Mouse (Mus musculus): ENCODE results near the gene Syngr2.
"Not testable (repeated sequence)": the region's sequence is repeated elsewhere in the genome, so short reads cannot be mapped to it uniquely, and the experiment has no call there.

Gene Syngr2

DNA sequence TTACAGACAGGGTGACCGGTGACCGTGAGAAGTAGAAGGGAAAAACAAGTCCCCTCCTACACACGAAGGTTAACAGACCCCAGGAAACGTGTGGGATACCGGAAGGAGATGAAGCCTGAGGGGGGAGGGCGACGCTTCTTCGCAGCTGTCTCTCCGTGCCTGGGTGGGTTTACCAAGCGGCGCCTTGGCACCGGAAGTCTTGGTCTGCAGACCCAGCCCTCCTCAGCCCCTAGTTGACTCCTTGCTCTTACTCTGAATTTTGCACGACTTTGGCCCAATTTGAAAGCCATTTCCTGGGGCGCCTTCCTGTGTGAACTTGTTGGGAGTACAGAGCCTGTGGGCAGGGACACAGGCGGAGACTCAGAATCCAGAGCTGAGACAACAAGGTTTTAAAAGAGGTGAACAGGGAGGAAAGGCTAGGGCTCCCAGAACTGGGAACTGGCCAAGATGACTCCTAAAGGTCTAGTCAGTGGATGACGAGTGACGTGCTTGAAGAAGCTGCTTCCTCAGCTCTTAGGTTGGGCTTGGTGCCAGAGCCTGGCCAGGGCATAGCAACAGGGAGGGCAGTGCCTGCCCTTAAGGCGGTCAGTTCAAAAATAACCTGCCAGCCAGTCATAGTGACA, 28.2 kb upstream of the Syngr2 start:
- DNase-seq (ENCODE audit: low spot score): no peak

- DNase-seq (ENCODE audit: low spot score): no peak
These were observed 27.3 kb upstream of the Syngr2 start, which contains the start of the genes Tmc8 and Tmc6 for GRCm38 (mm10) chr11:117781993-117782704. Gene Tmc8 (plus strand): TSS chr11:117782076. Gene Tmc6 (minus strand): TSS chr11:117782198.

DNA sequence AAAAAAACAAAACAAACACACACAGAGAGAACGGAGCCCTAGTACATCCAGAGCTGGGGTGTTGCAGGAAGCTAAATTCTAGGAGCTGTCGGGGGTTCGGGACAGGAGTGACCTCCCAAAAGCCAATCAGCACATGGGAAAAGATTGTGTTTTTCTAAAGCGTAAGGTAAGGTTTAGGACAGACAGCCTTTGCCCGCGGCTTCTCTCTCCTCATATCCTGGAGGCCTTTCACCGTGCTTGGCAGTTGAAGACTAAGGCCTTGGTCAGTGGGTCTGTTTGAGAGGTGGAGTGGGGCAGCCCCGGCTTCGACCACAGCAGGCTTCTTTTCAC, 26.8 kb upstream of the Syngr2 start:
- no peak for DNase-seq (ENCODE audit: low spot score)

GRCm38 (mm10) chr11:117783089-117783488, 26.4 kb upstream of the Syngr2 start:
- no peak for DNase-seq (ENCODE audit: low spot score)

DNA sequence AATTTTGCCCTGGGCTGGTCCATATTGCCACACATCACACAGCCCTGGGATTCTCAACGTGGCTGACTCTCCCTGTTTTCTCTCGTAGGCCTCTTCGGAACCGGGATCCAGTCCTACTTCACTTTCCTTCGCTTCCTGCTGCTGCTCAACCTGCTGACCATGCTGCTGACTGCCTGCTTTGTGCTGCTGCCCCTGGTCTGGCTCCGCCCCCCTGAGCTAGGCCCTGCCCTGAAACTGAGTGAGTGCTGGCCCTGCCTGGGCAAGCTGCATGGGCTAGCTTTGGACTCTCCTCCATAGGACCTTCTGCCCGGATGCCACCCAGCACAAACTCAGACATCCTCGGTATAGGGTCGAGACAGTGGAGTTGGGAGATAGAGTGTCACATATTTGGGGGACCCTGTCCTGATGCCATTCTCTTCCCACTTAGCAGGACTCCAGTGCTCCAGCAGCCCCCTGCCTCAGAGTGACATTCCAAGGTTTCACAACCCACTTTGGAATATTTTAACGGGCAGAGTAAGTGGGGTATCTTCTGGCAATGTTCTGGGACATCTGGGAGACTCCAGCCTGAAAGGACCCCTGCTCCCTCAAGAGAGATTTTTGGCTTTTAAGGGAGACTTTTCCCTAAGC, 25.7 kb upstream of the Syngr2 start:
- DNase-seq (ENCODE audit: low spot score): no peak

DNA sequence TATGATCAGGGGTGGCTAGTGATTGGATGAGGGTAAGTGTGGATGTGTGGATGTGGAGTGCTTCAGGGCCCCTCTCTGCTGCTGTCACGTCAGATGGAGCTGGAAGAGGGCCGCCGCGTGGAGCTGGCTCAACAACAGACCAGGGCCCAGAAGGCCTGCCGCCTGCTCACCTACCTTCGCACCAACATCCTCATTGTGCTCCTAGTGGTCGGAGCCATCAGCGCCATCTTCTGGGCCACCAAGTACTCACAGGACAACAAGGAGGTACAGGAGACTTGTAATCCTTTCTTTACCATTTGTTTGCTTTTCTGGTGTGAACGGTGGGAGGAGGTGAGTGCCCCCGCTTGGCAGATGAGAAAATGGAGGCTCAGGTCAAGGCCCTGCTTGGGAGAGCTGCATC, 23.2 kb upstream of the Syngr2 start:
- no peak for DNase-seq (ENCODE audit: low spot score)

DNA sequence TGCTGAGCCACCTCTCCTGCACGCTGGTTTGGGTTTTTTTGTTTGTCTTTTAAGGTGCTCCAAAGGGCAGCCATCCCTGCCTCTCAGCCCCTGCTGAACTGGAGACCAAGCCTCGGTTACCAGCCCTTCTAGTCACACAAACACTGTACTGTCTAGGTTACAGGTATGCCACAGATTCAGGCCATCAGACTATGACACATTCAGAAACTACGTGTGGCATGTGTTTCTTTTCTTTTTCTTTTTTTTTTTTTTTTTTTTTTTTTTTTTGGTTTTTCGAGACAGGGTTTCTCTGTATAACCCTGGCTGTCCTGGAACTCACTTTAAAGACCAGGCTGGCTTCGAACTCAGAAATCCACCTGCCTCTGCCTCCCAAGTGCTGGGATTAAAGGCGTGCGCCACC, 21.0 kb upstream of the Syngr2 start:
- DNase-seq (ENCODE audit: low spot score): not testable (repeated sequence)

GRCm38 (mm10) chr11:117790286-117790685, 19.2 kb upstream of the Syngr2 start:
- peak; percentile 58 for DNase-seq (ENCODE audit: low spot score)

- DNase-seq (ENCODE audit: low spot score): no peak
These were observed 18.6 kb upstream of the Syngr2 start for GRCm38 (mm10) chr11:117790703-117791440.

DNA sequence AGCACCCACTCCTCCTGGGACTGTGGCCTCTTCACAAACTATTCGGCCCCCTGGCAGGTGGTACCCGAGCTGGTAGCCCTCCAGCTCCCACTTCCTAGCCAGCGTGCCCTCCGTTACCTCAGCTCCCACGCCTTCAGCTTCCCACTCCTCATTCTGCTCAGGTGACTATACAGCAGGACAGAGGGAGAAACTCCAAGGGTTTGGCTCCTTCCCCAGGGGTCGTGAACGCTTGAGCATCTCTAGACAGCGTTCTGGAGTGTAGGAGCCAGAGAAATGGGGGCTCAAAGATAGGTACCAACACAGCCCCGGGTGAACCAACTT, 18.1 kb upstream of the Syngr2 start:
- no peak for DNase-seq (ENCODE audit: low spot score)

- DNase-seq (ENCODE audit: low spot score): no peak
These were observed 17.1 kb upstream of the Syngr2 start for GRCm38 (mm10) chr11:117792281-117792888.

GRCm38 (mm10) chr11:117794035-117794551, 15.4 kb upstream of the Syngr2 start:
- DNase-seq (ENCODE audit: low spot score): no peak

- no peak for DNase-seq (ENCODE audit: low spot score)
These were observed 12.5 kb upstream of the Syngr2 start for GRCm38 (mm10) chr11:117796954-117797353.

DNA sequence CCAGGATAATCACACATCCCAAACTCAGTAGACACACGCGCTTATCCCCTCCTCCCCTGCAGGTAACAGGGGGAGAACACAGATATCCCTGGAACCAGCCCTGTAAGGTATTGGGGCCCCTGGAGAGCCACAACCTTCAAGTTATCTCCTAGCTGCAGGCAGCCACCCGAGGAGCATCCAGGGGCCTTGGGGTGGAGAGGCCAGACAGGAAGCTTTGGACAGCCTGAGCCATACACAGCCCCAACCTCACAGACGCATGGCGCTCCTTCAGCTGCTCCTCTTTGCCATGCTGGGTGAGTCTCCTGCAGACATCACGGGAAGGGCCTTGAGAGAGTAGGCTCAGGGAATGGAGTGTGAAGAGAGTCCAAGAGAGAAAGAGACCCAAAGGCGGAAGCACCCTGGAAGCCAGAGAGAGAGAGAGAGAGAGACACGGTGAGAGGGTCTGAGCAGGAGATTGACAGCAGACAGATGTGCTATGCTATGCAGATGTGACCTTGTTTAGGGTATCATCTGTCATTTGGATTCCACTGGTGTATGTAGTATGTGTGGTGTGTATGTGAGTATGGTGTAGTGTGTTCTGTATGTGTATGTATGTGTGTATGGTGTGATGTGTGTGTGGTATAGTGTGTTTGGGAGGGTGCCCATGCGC, 11.8 kb upstream of the Syngr2 start, which contains the start of gene 6030468B19Rik:
6030468B19Rik (plus strand) TSS at position 150 of the 649 bp plus-strand sequence.
- no peak for DNase-seq (ENCODE audit: low spot score)

- DNase-seq (ENCODE audit: low spot score): no peak
These were observed 11.3 kb upstream of the Syngr2 start for GRCm38 (mm10) chr11:117798160-117798541.

DNA sequence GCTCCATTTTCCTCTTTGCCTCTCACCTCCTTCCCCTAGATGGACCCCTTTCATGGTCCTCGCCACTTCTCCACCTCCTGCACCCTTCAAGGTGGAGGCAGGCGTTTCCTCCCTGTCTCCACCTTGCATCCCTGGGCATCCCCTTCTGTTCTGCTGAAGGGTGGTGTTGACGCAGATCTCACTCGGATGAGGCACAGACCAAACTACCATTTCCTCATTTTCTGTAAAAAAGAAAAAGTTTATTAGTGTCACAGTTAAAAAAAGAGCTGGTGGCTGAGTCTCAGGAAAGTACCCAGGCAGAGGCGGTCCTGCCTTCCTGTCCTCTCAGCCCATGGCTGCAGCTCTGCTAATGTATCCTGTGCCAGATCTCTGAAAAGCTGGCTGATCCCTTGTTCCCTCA, 10.3 kb upstream of the Syngr2 start:
- DNase-seq (ENCODE audit: low spot score): no peak

GRCm38 (mm10) chr11:117800038-117800437, 9.4 kb upstream of the Syngr2 start:
- no peak for DNase-seq (ENCODE audit: low spot score)

- no peak for DNase-seq (ENCODE audit: low spot score)
These were observed 7.8 kb upstream of the Syngr2 start for GRCm38 (mm10) chr11:117801650-117802049.

- no peak for DNase-seq (ENCODE audit: low spot score)
These were observed 6.2 kb upstream of the Syngr2 start for GRCm38 (mm10) chr11:117803166-117803688.

DNA sequence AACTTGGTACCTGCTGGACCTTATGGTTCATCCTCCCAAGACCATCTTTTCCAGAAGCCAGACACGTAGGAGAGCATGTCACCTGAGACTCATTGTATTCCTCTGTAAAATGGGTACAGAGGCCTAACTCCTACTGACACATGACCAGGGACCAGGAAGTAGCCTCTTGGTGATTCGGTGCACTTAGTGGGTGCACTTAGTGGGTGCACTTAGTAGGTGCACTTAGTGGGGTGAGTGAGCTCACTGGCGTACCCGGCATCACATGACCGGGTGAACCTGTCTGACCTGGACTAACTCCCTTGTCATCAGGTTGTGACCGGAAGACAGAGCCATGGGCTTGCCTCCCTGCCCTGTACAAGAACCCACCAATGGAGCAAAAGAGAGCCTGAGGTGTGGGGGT, 2.7 kb upstream of the Syngr2 start:
- no peak for DNase-seq (ENCODE audit: low spot score)

- DNase-seq (ENCODE audit: low spot score): peak; percentile 57
These were observed 1.1 kb downstream of the Syngr2 start for GRCm38 (mm10) chr11:117810401-117811046.
